ENCODE assay signal across 10 mouse cellular contexts in the genomic region with DNA sequence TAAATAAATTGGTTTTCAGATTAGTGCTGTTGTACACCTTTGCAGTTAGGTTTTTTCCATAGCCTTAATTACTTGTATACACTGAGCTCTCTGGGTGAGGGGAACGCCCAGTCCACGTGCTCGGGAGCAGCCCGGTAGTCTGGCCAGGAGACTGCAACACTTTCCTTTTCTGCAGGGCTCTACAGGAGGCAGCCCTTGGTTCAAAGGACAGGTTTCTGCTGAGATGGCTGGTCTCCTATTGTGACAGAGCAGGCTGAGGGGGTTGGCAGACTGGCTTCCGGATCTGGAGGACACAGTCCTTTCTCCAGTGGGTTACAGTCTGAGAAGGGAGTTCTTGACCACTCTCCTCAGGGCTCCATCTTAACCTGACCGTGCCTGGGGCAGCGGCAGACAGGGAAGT.
DNase-seq lines count a peak whose midpoint lies in the region; ATAC-seq and TF ChIP-seq lines count a peak whose summit lies in the region.
"Had no signal": no experiment of that assay in that cellular context is flagged by ENCODE, and none has a peak within 500 bp of the region (broad histone marks: within the 10 kb centered on the region; RNA-seq: fewer than 3 reads in every experiment).

No protein-coding gene starts in this region.

- DNase-seq in liver, postnatal 0 days = peak; percentile 13
- peak; percentile 92 for DNase-seq in kidney, adult 2 months
- peak; percentile 40 for DNase-seq in lung, adult 2 months
- DNase-seq in layer of hippocampus, adult 8-10 months (ENCODE audit: low spot score in 2 of 2) = no peak
- no peak for DNase-seq in cerebellum, adult 8-10 months
- DNase-seq: adrenal gland, postnatal 10 days; cerebellum, adult 18-20 months had no signal

- no peak overlapping the region for H3K27ac ChIP-seq in liver, postnatal 0 days (ENCODE audit: low read depth)
- H3K27ac ChIP-seq in liver, embryonic 12.5 days = no peak overlapping the region
- peak overlapping the region; percentile 57 for H3K27ac ChIP-seq in kidney, adult 2 months (ENCODE audit: insufficient read depth, low read depth, low read length)
- H3K27ac ChIP-seq in stomach, embryonic 16.5 days (ENCODE audit: low read length) = peak overlapping the region; percentile 84
- H3K27ac ChIP-seq: embryonic facial prominence, embryonic 12.5 days had no signal

- TF ChIP-seq POLR2A in kidney, adult 2 months (IDR thresholded peaks at IDR 0.05; ENCODE audit: low read depth, low read length) = no peak
- no peak for TF ChIP-seq POLR2A in lung, adult 2 months (IDR thresholded peaks at IDR 0.05; ENCODE audit: borderline replicate concordance, extremely low read depth, low read depth, low read length)

- no peak overlapping the region for H3K4me3 ChIP-seq in liver, postnatal 0 days (ENCODE audit: low read depth, low read length)
- H3K4me3 ChIP-seq in liver, embryonic 12.5 days = no peak overlapping the region
- no peak overlapping the region for H3K4me3 ChIP-seq in kidney, adult 2 months (ENCODE audit: insufficient read depth, low read depth, low read length)
- H3K4me3 ChIP-seq in lung, adult 2 months (replicated peaks; ENCODE audit: extremely low read depth, low read depth, low read length) = no peak overlapping the region
- no peak overlapping the region for H3K4me3 ChIP-seq in stomach, embryonic 16.5 days (replicated peaks; ENCODE audit: low read length)
- H3K4me3 ChIP-seq: embryonic facial prominence, embryonic 12.5 days had no signal

- no peak overlapping the region; the same call in 1 of the 2 replicates for H3K9ac ChIP-seq in liver, postnatal 0 days (replicated peaks)
- no peak overlapping the region for H3K9ac ChIP-seq in liver, embryonic 12.5 days
- 0 out of 2 replicates have a peak overlapping the region, but pooled peaks have one; percentile 31 for H3K9ac ChIP-seq in stomach, embryonic 16.5 days (ENCODE audit: low read length)
- H3K9ac ChIP-seq: embryonic facial prominence, embryonic 12.5 days had no signal

- ATAC-seq in liver, postnatal 0 days = no peak
- ATAC-seq in liver, embryonic 12.5 days = no peak
- ATAC-seq in stomach, embryonic 16.5 days (ENCODE audit: insufficient read depth, low FRiP score) = peak; percentile 65; the same call in 1 of the 2 replicates

- WGBS in liver, postnatal 0 days (ENCODE audit: insufficient replicate concordance) = 18% methylated on average over 7 of the region's 7 CpGs
- 28% methylated on average over 7 of the region's 7 CpGs for WGBS in liver, embryonic 12.5 days (ENCODE audit: insufficient replicate concordance)
- 24% methylated on average over 7 of the region's 7 CpGs for WGBS in kidney, adult 2 months
- 17% methylated on average over 7 of the region's 7 CpGs for WGBS in lung, adult 2 months
- WGBS in stomach, embryonic 16.5 days = 21% methylated on average over 7 of the region's 7 CpGs

- H3K4me2 ChIP-seq in liver, postnatal 0 days (ENCODE audit: low read depth, low read length) = no peak overlapping the region
- no peak overlapping the region for H3K4me2 ChIP-seq in liver, embryonic 12.5 days
- 0 out of 2 replicates have a peak overlapping the region, but pooled peaks have one; percentile 26 for H3K4me2 ChIP-seq in stomach, embryonic 16.5 days (ENCODE audit: low read depth, low read length)
- H3K4me2 ChIP-seq: embryonic facial prominence, embryonic 12.5 days had no signal

- peaks cover 6% of the 10 kb centered on the region; the same call in 1 of the 2 replicates for H3K27me3 ChIP-seq in liver, postnatal 0 days (ENCODE audit: insufficient read depth, low read length)
- H3K27me3 ChIP-seq in liver, embryonic 12.5 days (replicated peaks) = peaks cover 34% of the 10 kb centered on the region
- H3K27me3 ChIP-seq in kidney, adult 2 months (replicated peaks; ENCODE audit: control insufficient read depth, insufficient read depth, low read length) = no peaks in the 10 kb centered on the region
- H3K27me3 ChIP-seq in stomach, embryonic 16.5 days (ENCODE audit: control insufficient read depth, insufficient read depth, low read length) = no peaks in the 10 kb centered on the region

- no peaks in the 10 kb centered on the region; the same call in none of the 2 replicates for H3K4me1 ChIP-seq in liver, postnatal 0 days (ENCODE audit: insufficient read depth)
- no peaks in the 10 kb centered on the region for H3K4me1 ChIP-seq in liver, embryonic 12.5 days
- peaks cover 15% of the 10 kb centered on the region; the same call in 1 of the 2 replicates for H3K4me1 ChIP-seq in kidney, adult 2 months (ENCODE audit: control insufficient read depth, insufficient read depth, low read length)
- H3K4me1 ChIP-seq in lung, adult 2 months (ENCODE audit: control insufficient read depth, insufficient read depth, low read length) = peaks cover 11% of the 10 kb centered on the region
- H3K4me1 ChIP-seq in stomach, embryonic 16.5 days (ENCODE audit: control insufficient read depth, insufficient read depth, low read length) = peaks cover 21% of the 10 kb centered on the region

- no peak for TF ChIP-seq CTCF in liver, postnatal 0 days (IDR thresholded peaks at IDR 0.05; ENCODE audit: low read depth)
- no peak for TF ChIP-seq CTCF in kidney, adult 2 months (conservative IDR thresholded peaks at IDR 0.05; ENCODE audit: insufficient read depth, insufficient read length, low read depth, low read length)
- TF ChIP-seq CTCF in lung, adult 2 months (IDR thresholded peaks at IDR 0.05; ENCODE audit: insufficient read depth, low read length) = no peak

- H3K9me3 ChIP-seq in liver, postnatal 0 days (ENCODE audit: low read length) = no peaks in the 10 kb centered on the region
- no peaks in the 10 kb centered on the region for H3K9me3 ChIP-seq in liver, embryonic 12.5 days (replicated peaks)
- no peaks in the 10 kb centered on the region for H3K9me3 ChIP-seq in stomach, embryonic 16.5 days (replicated peaks; ENCODE audit: control insufficient read depth, low read length)
- H3K9me3 ChIP-seq: embryonic facial prominence, embryonic 12.5 days had no signal

- H3K36me3 ChIP-seq in liver, postnatal 0 days (replicated peaks; ENCODE audit: insufficient read depth, low read length) = no peaks in the 10 kb centered on the region
- no peaks in the 10 kb centered on the region for H3K36me3 ChIP-seq in liver, embryonic 12.5 days
- H3K36me3 ChIP-seq in kidney, adult 2 months (ENCODE audit: control insufficient read depth, insufficient read depth, low read length) = no peaks in the 10 kb centered on the region
- H3K36me3 ChIP-seq in stomach, embryonic 16.5 days (ENCODE audit: control insufficient read depth, insufficient read depth, low read length) = no peaks in the 10 kb centered on the region
- H3K36me3 ChIP-seq: embryonic facial prominence, embryonic 12.5 days had no signal

- no peak for TF ChIP-seq EP300 in liver, postnatal 0 days (IDR thresholded peaks at IDR 0.05; ENCODE audit: low read depth)

Comparison
In these comparisons a context has a peak if more than half of its experiments do, and no peak if none do; other contexts are left out.
1. DNase-seq: peak in liver, postnatal 0 days (single experiment), kidney, adult 2 months (single experiment) and lung, adult 2 months (single experiment); none in layer of hippocampus, adult 8-10 months (0 of 2) and cerebellum, adult 8-10 months (single experiment).
2. H3K27ac ChIP-seq: peak in kidney, adult 2 months (single experiment) and stomach, embryonic 16.5 days (single experiment); none in liver, postnatal 0 days (single experiment) and liver, embryonic 12.5 days (single experiment).